In the genomic region with DNA sequence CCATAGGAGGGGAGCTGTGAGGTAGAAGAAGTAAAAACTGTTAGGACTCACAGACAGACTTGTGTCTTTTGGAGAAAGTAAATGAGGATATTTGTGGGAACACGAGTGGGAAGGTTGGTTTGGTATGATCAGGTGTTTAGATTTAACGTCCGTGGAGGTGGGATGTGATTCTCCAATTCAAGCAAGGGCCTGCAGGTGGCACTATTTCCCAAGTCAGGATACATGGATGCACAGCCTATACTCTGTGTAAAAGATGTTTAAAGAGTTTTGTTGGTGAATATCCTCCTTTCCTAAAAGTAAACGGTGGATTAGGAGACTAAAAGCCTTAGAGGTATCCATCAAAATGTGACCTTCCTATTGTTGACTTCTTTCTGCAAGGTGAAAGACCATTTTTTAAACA, we compare ENCODE assay signal across 8 mouse cellular contexts. TPM values are rescaled to one million over a fixed set of nuclear protein-coding genes. Genes with fewer than 3 reads are reported as not detected.
DNase-seq lines count a peak whose midpoint lies in the region; ATAC-seq and TF ChIP-seq lines count a peak whose summit lies in the region.
"Had no signal": no experiment of that assay in that cellular context is flagged by ENCODE, and none has a peak within 500 bp of the region (broad histone marks: within the 10 kb centered on the region; RNA-seq: fewer than 3 reads in every experiment).

No protein-coding gene starts in this region.

- TF ChIP-seq POLR2A in spleen, adult 2 months (IDR thresholded peaks at IDR 0.05; ENCODE audit: low read depth, low read length) = no peak

- no peak overlapping the region for H3K9ac ChIP-seq in embryonic facial prominence, embryonic 14.5 days (ENCODE audit: low read depth, low read length)
- H3K9ac ChIP-seq: midbrain, embryonic 12.5 days had no signal

- no peak overlapping the region for H3K4me2 ChIP-seq in embryonic facial prominence, embryonic 14.5 days (ENCODE audit: low read depth, low read length)
- H3K4me2 ChIP-seq: midbrain, embryonic 12.5 days had no signal

- H3K4me3 ChIP-seq in spleen, adult 2 months (ENCODE audit: extremely low read depth, insufficient read depth, insufficient read length) = no peak overlapping the region
- no peak overlapping the region for H3K4me3 ChIP-seq in embryonic facial prominence, embryonic 14.5 days (ENCODE audit: low read depth, low read length)
- H3K4me3 ChIP-seq: midbrain, embryonic 12.5 days had no signal

- peak in 1 of 2 experiments; percentile 12 for DNase-seq in spleen, adult 2 months (ENCODE audit: low read depth in 1 of 2, low spot score in 2 of 2)
- DNase-seq in spleen, adult 12 weeks (ENCODE audit: low spot score) = no peak
- DNase-seq in brain, adult 2 months (ENCODE audit: low read depth, low spot score) = peak; percentile 65
- peak; percentile 46 for DNase-seq in embryonic facial prominence, embryonic 14.5 days (ENCODE audit: low spot score)
- DNase-seq in kidney, postnatal 14 days = peak; percentile 53
- DNase-seq in lung, postnatal 14 days = peak; percentile 67
- peak; percentile 65 for DNase-seq in right cerebral cortex, postnatal 4 days

- peak; percentile 9; the same call in 1 of the 2 replicates for TF ChIP-seq CTCF in spleen, adult 2 months (IDR thresholded peaks at IDR 0.05; ENCODE audit: extremely low read depth, insufficient read depth, insufficient read length, insufficient replicate concordance)

- H3K36me3 ChIP-seq in spleen, adult 2 months (ENCODE audit: control insufficient read depth, insufficient read depth, low read length) = no peaks in the 10 kb centered on the region
- H3K36me3 ChIP-seq in embryonic facial prominence, embryonic 14.5 days (ENCODE audit: control insufficient read depth, insufficient read depth, low read length) = no peaks in the 10 kb centered on the region
- H3K36me3 ChIP-seq: midbrain, embryonic 12.5 days had no signal

- H3K27me3 ChIP-seq in spleen, adult 2 months (ENCODE audit: control insufficient read depth, insufficient read depth, low read length) = no peaks in the 10 kb centered on the region
- no peaks in the 10 kb centered on the region for H3K27me3 ChIP-seq in embryonic facial prominence, embryonic 14.5 days (replicated peaks; ENCODE audit: control insufficient read depth, insufficient read depth, low read length)
- H3K27me3 ChIP-seq: midbrain, embryonic 12.5 days had no signal

- no peak overlapping the region for H3K27ac ChIP-seq in spleen, adult 2 months (ENCODE audit: insufficient read depth, low read length)
- H3K27ac ChIP-seq in embryonic facial prominence, embryonic 14.5 days (replicated peaks; ENCODE audit: low read depth, low read length) = no peak overlapping the region
- H3K27ac ChIP-seq: midbrain, embryonic 12.5 days had no signal

- ATAC-seq in embryonic facial prominence, embryonic 14.5 days (ENCODE audit: low read depth) = no peak

- H3K9me3 ChIP-seq in embryonic facial prominence, embryonic 14.5 days (ENCODE audit: control insufficient read depth, low read length) = no peaks in the 10 kb centered on the region
- H3K9me3 ChIP-seq: midbrain, embryonic 12.5 days had no signal

- 7% methylated on average over 4 of the region's 4 CpGs for WGBS in spleen, adult 2 months
- WGBS in embryonic facial prominence, embryonic 14.5 days = 4% methylated on average over 4 of the region's 4 CpGs

- H3K4me1 ChIP-seq in spleen, adult 2 months (ENCODE audit: control insufficient read depth, insufficient read depth, insufficient read length) = no peaks in the 10 kb centered on the region
- no peaks in the 10 kb centered on the region for H3K4me1 ChIP-seq in embryonic facial prominence, embryonic 14.5 days (ENCODE audit: control insufficient read depth, insufficient read depth, low read length)
- H3K4me1 ChIP-seq: midbrain, embryonic 12.5 days had no signal

RNA-seq across cellular contexts. Expression of a gene that starts 17.1 kb away (rescaled TPM):
- polyA plus RNA-seq in spleen, adult 2 months (2012; rRNA removed) = 0.05 and 0.12 TPM in 2 replicates
- polyA plus RNA-seq in embryonic facial prominence, embryonic 14.5 days (2014; fragmentation: Nextera tagmentation; extraction: Ambion mirVana) = 25.1 and 27.4 TPM in 2 replicates

Comparison
In these comparisons a context has a peak if more than half of its experiments do, and no peak if none do; other contexts are left out.
1. RNA of a gene that starts 17.1 kb away (polyA plus RNA-seq): 25.1 to 27.4 TPM in embryonic facial prominence, embryonic 14.5 days; 0.05 to 0.12 TPM in spleen, adult 2 months; every median in the first group is over 10 times any median in the second.